Mouse (Mus musculus): Measurements from ENCODE around the gene Fbxo36.

The Fbxo36 gene

DNA sequence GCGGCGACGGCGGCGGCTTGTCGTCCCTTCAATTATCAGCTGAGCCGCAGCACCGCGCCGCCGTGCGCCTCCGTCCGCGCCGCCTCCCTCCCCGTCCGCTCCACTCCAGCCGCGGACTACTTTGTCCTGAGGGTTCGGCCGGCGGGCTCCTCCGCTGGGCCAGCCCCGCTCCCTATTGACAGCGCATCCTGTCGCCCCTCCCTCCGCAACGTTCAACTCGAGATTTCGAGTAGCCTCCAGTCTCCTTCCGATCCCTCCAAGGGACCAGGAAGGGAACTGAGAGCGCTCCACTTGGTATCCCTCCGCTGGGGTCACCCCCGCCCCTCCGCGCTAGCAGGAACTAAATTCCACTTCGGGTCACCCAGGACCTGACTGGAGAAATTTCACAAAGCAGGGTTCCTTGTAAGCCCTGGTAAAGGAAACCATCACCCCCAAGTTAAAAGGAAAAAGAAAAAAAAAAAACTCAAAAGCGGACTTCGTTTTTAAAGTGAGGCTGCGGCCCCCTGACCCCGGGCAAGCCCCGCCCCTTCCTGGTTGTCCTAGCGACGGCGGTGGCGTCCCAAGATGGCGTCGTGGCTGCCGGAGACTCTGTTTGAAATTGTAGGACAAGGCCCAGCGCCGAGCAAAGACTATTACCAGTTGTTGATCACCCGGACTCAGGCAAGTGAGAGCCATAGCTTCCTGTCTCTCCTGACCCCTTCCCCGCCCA lies at the start of gene Fbxo36:
Gene Fbxo36 (plus strand): TSS at position 533 of the 709 bp plus-strand sequence.
- DNase-seq, result peak; percentile 94 to 97

DNA sequence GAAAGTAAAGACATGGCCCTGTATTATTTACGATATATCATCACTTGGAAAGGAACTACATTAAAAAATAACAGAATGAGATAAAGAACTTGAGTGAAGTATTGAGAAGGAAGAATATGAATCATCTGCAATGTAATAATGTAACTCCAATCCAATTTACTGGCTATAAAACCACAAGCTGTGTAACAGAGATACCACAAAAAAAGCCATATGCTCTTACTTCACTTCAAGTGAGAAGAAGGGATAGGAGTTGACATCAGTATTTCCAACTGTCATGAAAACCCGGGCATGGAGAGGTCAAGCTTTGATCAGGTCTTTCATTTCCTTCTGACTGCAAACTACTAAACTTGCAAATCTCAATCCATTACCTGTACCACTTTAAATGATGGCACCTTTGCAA lies 48.2 kb upstream of the Fbxo36 start:
- DNase-seq, result no peak

DNA sequence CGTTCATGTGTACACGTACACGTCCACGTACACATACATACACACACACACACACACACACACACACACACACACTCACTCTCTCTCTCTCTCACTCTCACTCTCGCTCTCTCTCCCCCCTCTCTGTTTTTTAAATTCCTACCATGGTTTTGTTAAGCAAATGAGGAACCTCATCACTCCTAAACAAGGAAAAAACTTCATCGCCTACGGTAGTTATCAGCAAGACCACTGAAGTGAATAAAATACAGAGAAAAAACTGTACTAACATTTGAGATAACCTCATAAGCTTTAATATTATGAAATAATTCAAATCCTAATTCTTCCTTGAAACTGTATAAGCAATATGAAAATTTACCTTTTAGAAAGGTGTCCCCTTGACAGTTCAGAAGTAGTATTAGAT lies 44.3 kb upstream of the Fbxo36 start:
- no peak for DNase-seq

DNA sequence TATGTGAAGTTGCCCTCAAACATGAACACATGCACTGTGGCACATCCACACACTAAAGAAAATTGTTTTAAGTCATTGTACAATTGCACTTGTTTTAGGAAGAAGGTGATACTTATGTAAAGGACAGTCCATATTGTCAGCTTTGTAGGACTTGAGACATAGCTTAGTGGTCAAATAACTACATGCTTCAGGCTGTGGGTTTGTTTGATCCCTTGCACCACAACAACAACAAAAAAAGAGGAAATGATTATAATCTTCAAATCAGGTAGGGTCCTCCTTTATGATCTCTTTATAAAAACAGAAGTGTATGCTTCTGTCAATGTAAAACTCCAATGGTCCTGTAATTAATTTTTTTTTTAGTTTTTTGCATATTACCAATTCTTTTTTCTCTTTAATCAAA lies 40.5 kb upstream of the Fbxo36 start:
- DNase-seq, result no peak

DNA sequence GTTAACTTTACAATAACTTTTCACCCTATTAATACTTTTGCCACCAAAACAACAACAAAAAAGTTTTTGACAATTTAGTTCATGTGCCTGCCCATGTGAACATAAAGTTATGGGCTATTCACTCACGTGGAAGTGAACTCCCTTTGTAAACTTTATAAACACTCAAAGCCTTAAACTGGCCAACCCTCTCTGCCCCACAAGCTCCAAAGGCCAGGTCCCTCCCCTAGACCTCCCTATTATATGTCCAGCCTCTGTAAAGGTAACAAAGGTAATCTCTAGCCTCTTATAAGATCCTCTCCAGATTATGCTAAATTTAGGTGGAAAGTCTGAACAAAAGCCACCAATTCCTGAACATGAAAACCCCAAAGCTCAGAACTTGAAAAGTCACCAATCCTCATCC lies 35.9 kb upstream of the Fbxo36 start:
- no peak for DNase-seq

DNA sequence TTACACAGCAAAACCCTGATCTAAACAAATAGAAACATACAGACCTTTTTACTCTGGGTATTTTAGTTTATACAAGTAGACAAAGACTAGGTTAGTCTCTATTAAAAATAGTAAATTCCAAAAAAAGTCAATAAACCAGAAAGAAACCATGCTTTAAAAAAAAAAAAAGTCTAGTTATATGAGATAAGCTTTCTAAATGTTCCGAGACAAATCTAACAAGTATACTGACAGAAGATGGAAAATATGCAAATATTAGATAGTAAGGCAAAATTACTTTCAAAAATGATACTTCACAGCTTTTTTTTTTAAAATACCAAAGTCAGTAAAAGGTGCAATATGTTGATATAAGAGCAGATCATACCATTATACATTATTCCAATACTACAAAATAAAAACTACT lies 22.0 kb upstream of the Fbxo36 start:
- DNase-seq, result no peak

DNA sequence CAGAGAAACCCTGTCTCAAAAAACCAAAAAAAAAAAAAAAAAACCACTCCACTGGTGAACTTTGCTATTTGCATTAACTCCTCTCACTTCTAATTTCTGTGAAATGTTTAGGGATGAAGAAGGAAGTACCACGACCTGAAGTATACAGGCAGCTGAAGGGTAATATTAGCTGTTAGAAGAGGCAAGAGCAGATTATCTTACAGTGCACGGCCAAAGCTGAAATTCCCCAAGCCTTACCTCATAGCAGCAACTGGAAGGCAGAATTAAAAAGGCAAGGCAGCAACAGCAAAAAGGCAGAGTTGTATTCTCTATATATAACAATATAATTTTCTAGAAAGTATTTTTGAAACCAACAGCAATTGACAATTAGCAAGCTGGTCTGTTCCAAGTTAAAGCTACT lies 14.6 kb upstream of the Fbxo36 start:
- DNase-seq, result no peak

DNA sequence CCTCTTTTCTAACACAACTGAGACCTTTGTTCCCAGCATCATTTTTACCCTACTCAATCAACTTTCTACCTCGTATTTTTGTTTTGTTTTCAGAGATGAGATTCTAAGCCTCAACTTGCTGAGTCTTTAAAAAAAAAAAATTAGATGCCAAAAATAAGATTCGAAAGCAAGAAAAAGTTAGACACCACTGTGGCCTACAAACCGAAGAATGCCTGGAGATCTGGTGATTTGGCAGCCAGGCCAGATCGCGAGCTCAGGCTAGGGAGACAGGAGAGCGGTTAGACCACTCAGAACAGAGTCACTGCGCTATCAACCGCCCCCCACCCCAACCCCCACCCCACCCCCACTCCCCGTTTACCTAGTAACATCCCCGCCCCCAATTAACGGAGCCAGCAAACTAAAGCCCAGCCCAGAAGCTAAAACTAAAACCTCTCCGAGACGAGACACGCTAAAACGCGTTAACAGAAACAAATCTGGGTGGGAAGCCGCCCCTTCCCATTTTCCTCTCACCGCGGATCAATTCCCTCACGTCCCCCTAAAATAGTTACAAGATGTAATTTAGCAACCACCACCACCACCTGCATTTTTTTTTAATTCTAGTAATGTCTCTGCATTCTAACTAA lies 2.0 kb upstream of the Fbxo36 start:
- no peak for DNase-seq

DNA sequence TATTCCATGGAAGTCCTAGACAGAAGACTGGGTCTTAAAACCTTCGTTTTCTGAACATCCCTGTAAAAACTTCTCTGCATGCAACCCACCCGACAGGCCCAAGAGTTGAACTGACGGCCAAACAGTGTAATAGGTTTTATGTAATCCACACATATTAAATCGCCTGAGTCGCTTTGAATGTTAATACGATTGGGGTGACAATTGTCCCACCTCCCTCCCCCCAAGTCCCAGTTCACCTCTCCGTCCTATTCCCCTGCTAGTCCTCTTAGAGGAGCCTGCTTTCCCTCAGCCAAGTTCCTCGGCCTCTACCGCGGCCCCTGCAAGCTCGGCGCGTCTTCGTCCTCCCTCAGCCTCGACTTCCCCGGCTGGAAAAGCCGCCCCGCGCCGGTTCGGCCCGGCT lies 1.5 kb upstream of the Fbxo36 start:
- DNase-seq, result no peak

DNA sequence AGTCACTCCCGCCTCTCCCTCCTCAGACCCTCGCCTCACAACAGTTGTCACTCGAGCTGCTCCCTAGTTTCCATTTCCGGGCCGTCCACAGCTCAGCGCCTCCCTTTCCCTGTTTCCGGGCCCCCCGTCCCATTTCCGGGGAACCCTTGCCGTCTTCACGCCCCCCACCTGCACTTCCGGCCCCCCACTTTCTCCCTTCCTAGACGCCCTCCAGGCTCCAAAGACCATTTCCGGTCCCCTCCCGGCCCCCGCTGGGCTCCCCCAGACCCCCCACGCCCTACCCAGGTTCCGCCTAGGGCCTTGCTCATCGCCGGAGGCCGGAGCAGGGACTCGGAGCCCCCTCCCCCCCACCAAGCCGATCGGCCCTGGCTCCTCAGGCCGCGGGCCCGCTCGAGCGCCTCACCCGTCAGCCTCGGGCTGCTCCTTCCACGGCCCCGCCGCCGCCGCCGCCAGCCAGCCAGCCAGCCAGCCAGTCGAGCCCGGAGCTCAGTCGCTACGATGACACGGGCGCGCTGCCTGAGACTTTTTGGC lies 955 bp upstream of the Fbxo36 start:
- peak; percentile 75 to 87 for DNase-seq

DNA sequence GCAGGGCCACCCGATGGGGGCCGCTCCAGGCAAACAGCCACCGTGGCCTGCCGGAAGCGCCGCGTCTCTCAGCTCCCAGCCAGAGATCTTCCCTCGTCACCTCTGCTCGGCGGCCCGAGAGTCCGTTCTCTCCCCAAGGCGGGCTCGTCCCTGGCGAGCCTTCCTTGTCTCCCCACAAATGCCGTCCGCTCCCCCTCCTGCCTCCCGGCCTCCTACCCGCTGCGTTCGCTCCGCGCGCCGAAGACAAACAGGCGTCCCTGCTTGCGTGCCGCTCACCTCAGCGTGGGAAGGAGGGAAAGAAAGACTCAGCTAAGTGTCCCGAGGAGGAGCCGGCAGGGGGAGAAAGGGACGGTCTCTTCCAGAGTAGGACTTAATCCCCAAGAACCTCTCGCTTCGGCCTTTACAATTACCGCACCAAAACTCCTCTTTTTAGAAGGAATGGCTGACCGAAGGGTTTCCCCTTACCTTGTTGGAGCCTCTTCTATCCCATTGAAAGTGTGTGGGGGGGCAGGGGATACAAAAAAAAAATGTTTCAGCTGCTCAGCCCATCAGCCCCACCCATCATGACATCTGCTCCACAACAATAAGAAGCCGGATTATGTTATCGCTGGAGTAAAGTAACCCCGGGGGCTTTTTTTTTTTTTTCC lies 500 bp downstream of the Fbxo36 start, which contains the start of gene Trip12:
Gene Trip12 (minus strand): TSS at position 499 of the 647 bp plus-strand sequence.
- no peak for DNase-seq

DNA sequence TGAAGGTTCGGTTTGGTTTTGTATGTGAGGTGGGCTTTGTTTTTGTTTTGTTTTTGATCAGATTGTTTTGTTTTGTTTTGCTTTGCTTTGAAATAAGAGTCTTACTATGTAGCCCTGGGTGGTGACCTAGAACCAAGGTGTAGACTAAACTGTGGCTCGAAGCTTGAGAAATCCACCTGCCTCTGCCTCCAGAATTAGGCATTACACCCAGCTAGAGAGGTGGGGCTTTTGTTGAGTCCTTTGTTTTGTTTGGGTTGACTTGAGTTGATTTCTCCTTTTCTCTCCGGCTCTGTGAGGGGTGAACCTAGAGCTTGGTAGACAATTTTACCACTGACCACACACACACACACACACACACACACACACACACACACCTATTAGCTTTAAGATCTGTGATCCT lies 1.4 kb downstream of the Fbxo36 start:
- DNase-seq, result no peak

DNA sequence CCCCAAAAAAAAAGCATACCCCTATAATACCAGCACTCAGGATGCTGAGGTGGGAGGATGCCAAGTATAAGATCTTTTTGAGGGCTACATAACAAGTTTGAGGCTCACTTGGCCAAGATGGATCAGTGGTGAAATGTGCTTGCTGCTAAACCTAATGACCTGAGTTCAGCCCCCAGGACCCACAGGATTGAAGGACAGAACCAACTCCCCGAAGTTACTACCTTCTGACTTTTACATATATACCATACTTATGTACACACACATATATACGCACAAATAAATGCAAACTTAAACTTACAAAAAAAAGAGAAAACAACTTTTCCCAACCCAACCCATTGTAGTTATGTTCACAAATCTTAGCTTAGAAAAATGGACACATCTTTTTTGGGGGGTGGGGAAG lies 3.7 kb downstream of the Fbxo36 start:
- DNase-seq, result no peak

DNA sequence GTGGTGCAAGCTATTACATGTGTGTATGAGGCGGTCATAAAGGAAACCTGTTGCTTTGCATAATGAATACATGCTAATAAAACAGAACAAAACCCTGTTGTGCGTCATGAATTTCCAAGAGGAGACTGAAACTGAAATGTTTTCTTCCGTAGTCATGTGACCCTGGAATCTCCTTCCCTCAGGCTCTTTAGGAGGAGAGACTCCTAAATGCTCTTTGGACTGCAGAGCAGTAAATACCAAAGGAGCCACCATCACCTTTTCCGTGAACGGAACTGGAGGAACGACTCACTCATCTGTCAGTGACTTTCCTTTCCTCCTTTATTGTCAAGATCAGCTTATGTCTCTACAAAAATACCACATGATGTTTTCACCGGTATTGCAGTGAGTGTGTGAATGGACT lies 8.1 kb downstream of the Fbxo36 start:
- no peak for DNase-seq

DNA sequence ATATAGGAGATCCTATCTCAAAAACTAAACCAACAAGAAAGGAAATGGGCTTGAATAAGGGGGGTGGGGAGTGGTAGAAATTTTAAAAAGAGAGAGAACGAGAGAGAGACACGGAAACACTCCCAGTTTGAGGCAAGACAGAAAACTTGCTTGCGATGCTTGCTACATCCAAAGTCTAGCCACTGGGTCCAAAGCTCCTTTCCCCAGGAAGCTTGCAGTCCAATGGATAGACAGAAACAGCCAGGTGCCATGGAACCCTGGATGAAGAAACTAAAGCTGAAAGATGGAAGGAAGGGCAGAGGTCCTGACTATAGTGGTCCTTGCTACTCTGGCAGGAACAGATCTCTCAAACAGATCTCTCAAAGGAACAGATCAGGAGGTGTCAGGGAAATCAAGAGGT lies 8.7 kb downstream of the Fbxo36 start:
- no peak for DNase-seq

DNA sequence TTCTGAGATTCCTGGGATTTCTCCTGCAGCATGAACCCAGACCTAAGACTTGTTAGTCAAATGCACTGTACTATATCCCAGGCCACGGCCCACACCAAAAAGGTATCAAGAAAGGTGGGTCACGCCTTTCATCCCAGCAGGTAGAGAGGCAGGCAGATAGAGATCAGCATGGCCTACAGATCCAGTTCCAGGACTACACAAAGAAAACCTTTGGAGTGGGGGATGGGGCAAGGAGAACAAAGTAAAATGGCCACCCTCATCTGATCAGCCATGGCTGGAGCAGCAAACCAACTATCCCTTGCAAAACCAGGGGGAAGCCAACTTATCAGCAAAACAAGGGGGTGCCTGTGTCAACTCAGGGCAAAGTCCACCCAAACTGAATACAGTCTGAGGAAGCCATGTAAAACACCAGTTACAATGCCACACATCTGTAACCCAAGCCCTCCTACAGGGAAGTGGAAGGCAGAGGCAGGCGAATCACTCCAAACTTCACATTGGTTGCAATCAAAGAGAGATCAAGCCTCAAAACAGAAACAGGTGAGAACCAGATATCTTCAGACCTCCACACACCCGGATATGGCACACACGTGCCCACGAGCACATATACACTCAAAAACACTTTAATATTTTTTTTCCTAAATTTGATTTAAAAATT lies 9.3 kb downstream of the Fbxo36 start:
- no peak for DNase-seq

DNA sequence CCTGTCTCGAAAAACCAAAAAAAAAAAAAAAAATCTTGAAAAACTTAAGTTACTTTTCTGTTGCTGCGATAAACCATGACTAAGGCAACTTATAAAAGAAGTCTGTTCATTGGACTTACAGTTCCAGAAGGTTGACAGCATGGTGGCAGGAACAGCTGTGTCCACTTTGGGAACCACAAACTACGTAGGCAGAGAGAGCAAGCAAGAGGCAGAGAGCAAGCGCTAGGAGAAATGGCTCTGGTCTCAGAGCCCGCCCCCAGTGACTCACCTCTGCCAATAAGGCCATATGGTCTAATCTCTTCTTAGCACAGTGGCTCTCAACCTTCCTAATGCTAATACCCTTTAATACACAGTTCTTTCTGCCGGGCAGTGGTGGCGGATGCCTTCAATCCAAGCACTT lies 10.2 kb downstream of the Fbxo36 start:
- no peak for DNase-seq

DNA sequence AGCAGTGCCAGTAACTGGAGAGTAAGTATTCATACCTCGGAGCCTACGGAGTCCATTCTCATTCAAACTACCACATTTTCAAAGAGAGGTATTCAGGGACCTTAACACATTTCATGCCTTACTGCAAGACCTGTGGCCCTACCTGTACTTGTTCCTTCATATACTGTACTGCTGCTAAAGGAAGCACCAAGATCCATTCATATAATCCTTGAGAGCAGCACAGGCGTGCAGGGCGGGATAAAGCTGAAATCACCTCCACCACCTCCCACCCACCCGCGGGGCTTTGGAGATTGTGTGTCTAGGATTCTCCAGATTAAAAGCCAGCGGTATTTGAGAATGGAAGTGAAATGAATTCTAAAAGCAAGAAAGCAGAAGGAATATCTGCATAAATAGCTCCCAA lies 10.8 kb downstream of the Fbxo36 start:
- DNase-seq, result no peak

DNA sequence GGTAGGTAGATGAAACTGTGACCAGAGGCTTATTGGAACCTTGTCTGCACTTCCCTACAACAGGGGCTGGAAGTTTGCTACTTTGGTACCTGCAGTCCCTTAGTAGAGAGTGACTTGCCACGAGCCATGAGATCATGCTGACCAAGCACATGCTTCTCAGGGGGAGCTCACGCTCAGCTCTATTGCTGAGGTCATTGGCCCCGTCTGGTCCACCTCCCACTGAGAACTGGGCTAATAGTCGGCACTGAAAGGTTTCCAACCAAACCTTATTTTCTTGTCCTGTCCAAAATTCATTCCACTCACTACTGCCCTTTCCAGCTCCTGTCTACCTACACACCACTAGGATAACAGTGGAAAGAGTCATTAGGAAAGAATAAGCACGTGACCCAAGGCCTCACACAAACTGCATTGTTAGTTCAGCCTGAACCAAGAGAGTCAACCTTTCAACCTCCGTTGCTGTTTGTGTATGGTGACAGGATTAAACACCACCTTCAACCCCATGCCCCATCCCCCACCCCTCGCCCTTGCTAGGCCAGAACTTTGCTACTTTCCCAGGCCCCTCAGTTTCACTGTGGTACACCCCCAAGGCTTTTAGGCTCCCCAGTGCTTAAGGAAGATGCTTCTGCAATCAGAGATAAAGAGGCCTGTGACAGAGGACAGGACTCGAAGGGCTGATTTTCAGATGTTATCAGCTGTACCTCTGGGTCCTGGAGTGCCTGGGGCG lies 12.0 kb downstream of the Fbxo36 start:
- DNase-seq, result peak; percentile 70 to 86

DNA sequence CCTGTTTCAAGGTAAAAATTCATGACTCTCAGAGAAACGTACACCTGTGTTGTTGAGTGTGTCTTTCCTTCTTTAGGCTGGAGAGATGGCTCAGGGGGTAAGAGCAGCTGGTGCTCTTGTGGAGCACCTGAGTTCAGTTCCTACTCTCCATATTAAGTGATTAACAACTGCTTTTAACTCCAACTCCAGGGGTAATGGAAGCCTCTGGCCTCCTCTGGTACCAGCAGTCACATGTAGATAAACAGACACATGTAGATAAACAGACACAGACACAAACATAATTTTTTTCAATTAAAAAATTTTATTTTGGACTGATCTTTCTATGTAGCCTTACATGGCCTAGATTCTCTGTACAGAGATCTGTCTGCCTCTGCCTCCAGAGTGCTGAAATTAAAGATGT lies 14.1 kb downstream of the Fbxo36 start:
- DNase-seq, result no peak

DNA sequence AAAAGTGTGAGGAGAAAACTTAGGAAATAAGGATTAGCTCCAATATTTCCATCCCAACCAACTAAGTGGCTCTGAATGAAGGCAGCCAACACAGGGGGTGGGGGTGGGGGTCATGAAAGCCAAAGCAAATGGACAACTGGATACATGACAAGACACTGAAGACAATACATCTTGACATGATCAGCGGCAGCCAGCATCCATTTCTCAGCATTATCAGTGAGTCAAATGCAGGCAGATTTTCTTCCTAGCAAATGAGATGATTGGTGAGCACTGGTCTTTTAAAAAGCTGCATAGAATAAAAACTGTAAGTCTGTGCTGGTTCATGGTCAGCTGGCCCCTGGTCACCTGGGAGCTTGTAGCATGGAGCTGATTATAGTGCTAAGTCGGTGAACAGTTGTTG lies 15.3 kb downstream of the Fbxo36 start:
- no peak for DNase-seq

DNA sequence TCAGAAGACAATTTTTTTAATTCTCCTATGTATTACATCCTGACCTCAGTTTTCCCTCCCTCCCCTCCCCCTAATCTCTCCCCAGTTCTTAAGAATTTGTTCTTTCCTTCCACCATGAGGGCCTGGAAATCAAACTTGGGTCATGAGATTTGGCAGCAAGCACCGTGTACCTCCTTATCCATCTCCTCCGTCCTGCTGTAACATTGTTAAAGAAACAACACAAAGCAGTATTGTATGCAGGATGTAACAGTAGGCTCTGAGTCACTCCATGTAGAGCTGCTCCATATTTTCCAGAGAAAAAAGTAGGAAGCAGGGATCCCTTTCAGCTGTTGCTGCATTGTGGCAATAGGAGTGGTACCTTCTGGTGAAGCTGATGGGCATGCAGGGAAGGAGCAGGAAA lies 16.1 kb downstream of the Fbxo36 start:
- no peak for DNase-seq

DNA sequence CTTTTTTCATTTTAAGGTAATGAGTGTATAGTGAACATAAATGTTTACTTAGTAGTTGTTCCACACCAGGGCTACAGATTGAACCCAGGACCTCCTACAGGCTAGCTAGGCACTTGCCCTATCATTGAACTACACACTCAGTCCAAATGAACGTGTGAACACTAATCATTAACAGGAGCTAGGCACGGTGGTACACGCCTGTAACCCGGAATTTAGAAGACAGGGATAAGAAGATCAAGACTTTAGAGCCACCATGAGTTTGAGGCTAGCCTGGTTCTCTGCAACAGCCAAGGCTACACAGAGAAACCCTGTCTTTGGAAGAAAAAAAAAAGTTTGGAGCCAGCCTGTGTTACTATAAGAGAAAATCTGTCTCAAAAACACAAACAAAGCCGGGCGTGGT lies 20.0 kb downstream of the Fbxo36 start:
- DNase-seq, result no peak
